Mouse (Mus musculus): ENCODE measurements around the gene Xab2. TPM values are rescaled to one million over a fixed set of nuclear protein-coding genes. Genes with fewer than 3 reads are reported as not detected.

Xab2 gene
- total and polyA plus RNA-seq, 3 experiments, result 49.9 to 60.7 (median 57.1) TPM

DNA sequence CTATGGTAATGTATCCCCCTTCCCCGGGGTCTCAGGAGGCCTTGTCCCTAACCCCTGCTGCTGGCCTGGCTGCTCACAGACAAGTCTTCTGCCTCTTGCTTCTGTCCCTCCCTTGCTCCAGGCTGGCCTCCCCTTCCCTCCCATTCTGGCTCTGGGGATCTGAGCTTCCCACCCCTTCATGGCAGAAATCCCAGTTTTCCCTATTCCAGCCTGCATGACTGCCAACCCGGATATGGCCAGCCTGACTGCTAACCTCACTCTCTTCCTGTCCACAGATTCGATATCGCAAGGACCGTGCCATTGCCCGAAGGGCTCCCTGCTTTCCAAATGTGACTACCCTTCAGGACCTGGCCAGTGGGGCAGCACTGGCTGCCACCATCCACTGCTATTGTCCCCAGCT is 20.7 kb downstream of the Xab2 start:
- Histone ChIP-seq H3K36me3 (replicated peaks in 1 of 2; ENCODE audit: control insufficient read depth in 1 of 2, insufficient read depth in 1 of 2, low read length in 1 of 2) (peaks cover 0 to 2% of the 10 kb centered on the region in 2 experiments), H3K27ac (ENCODE audit: insufficient read depth, low read depth) (no peak overlapping the region)

DNA sequence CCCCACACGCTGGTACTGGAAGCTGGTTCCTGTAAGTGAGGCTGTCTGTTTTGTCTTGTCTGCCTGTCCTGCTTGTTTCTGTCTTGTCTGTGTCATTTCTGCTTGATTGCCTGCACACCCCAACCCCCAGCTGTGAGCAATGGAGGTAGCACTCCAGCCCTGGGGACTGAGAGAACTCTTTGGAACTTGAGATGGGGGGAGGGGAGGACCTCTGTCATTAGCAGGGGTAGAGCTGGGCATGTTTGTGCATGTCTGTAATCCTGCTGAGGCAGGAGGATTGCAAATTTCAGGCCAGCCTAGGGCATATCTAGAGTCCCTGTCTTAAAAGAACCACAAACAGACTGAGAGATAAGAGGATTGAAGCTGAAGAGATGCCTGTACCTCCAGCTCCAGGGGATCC is 21.9 kb downstream of the Xab2 start:
- in situ Hi-C loops (cut with MboI; ENCODE audit: low pct_ligation_motif_present, low pct_unique_long_range_greater_than_20kb, low sequenced_read_pairs) (no loop called here), dilution Hi-C loops (cut with MboI; ENCODE audit: extremely low pct_ligation_motif_present, extremely low pct_unique_long_range_greater_than_20kb, low sequenced_read_pairs) (no loop called here)
- TF ChIP-seq CHD2 (IDR thresholded peaks at IDR 0.05; ENCODE audit: low read length) (peak; percentile 43; the same call in 1 of the 2 replicates), USF2 (conservative IDR thresholded peaks at IDR 0.05; ENCODE audit: low read depth, low read length) (no peak)
- H3K9me3 ChIP-seq (replicated peaks; ENCODE audit: low read length), result no peaks in the 10 kb centered on the region
- H3K27me3 ChIP-seq (replicated peaks), result peaks cover 2% of the 10 kb centered on the region
- H3K4me3 ChIP-seq (replicated peaks in 1 of 3; ENCODE audit: low read depth in 2 of 3, low read length in 2 of 3, poor library complexity in 1 of 3), result no peak overlapping the region
- H3K27ac ChIP-seq (ENCODE audit: insufficient read depth, low read depth), result no peak overlapping the region
- peaks cover 16% of the 10 kb centered on the region in 2 experiments for H3K4me1 ChIP-seq (ENCODE audit: control insufficient read depth in 1 of 2, insufficient read depth in 2 of 2)
- no peaks in the 10 kb centered on the region for H3K79me2 ChIP-seq (replicated peaks; ENCODE audit: control insufficient read depth, extremely low read depth, insufficient read depth, poor library complexity, severe bottlenecking)
- H3K4me2 ChIP-seq (ENCODE audit: insufficient read depth, low read depth, poor library complexity, severe bottlenecking), result 0 out of 2 replicates have a peak overlapping the region, but pooled peaks have one; percentile 5
- peak; percentile 51 for DNase-seq (ENCODE audit: extremely low read depth)
- H3K9ac ChIP-seq (ENCODE audit: insufficient read depth, low read depth), result no peak overlapping the region
- no peaks in the 10 kb centered on the region for H3K36me3 ChIP-seq (replicated peaks in 1 of 2; ENCODE audit: control insufficient read depth in 1 of 2, insufficient read depth in 1 of 2, low read length in 1 of 2)

More for the DNA sequence above, 20.7 kb downstream of the Xab2 start:
- H3K9me3 ChIP-seq (replicated peaks; ENCODE audit: low read length), result no peaks in the 10 kb centered on the region
- DNase-seq (ENCODE audit: extremely low read depth), result no peak
- dilution Hi-C loops (cut with MboI; ENCODE audit: extremely low pct_ligation_motif_present, extremely low pct_unique_long_range_greater_than_20kb, low sequenced_read_pairs), result no loop called here
- H3K4me2 ChIP-seq (ENCODE audit: insufficient read depth, low read depth, poor library complexity, severe bottlenecking), result no peak overlapping the region
- no peaks in the 10 kb centered on the region for H3K79me2 ChIP-seq (replicated peaks; ENCODE audit: control insufficient read depth, extremely low read depth, insufficient read depth, poor library complexity, severe bottlenecking)
- TF ChIP-seq PAX5 (IDR thresholded peaks at IDR 0.05; ENCODE audit: low read length) (no peak), SIN3A (IDR thresholded peaks at IDR 0.05; ENCODE audit: low read length) (no peak), JUN (IDR thresholded peaks at IDR 0.05; ENCODE audit: insufficient read depth, low read depth, low read length) (no peak), USF1 (IDR thresholded peaks at IDR 0.05; ENCODE audit: low read depth, low read length) (no peak), CHD1 (IDR thresholded peaks at IDR 0.05; ENCODE audit: low read depth, low read length) (no peak), NRF1 (IDR thresholded peaks at IDR 0.05; ENCODE audit: low read depth, low read length) (no peak), ZC3H11A (IDR thresholded peaks at IDR 0.05; ENCODE audit: low read depth, low read length) (no peak), ZKSCAN1 (IDR thresholded peaks at IDR 0.05; ENCODE audit: borderline replicate concordance, low read depth, low read length) (no peak), MAX (IDR thresholded peaks at IDR 0.05; ENCODE audit: low read length) (no peak), CTCF (conservative IDR thresholded peaks at IDR 0.05 in 1 of 2, IDR thresholded peaks at IDR 0.05 in 1 of 2; ENCODE audit: low read depth in 2 of 2, low read length in 2 of 2) (no peak), POLR2A (IDR thresholded peaks at IDR 0.05; ENCODE audit: low read depth, low read length) (no peak), TBP (conservative IDR thresholded peaks at IDR 0.05; ENCODE audit: low read depth, low read length) (no peak), CHD2 (IDR thresholded peaks at IDR 0.05; ENCODE audit: low read length) (no peak), ZNF384 (IDR thresholded peaks at IDR 0.05; ENCODE audit: low read depth, low read length) (no peak), TCF12 (IDR thresholded peaks at IDR 0.05; ENCODE audit: low read depth, low read length) (no peak)
- in situ Hi-C loops (cut with MboI; ENCODE audit: low pct_ligation_motif_present, low pct_unique_long_range_greater_than_20kb, low sequenced_read_pairs), result no loop called here
- H3K27me3 ChIP-seq (replicated peaks), result no peaks in the 10 kb centered on the region
- no peak overlapping the region for H3K4me3 ChIP-seq (replicated peaks in 1 of 3; ENCODE audit: low read depth in 2 of 3, low read length in 2 of 3, poor library complexity in 1 of 3)
- H3K9ac ChIP-seq (ENCODE audit: insufficient read depth, low read depth), result no peak overlapping the region
- H3K4me1 ChIP-seq (ENCODE audit: control insufficient read depth in 1 of 2, insufficient read depth in 2 of 2), result peaks cover 16 to 19% of the 10 kb centered on the region in 2 experiments
